Mouse (Mus musculus) cortical plate, adult 2 months (tissue): ENCODE measurements around the gene Sgms1.

Experiments used
- CTCF ChIP-seq: fragments of 200-500 bp; IDR thresholded peaks from 2 replicates; pipeline ENCODE4 v1.5.1; 2011; ENCODE audit warnings: mild to moderate bottlenecking, control low read depth, low read length; ENCODE audit not compliant: insufficient read depth; ENCODE audit errors: extremely low read depth
- POLR2A ChIP-seq: fragments of 200-500 bp; IDR thresholded peaks from 2 replicates; pipeline ENCODE4 v1.6.1; 2011; ENCODE audit warnings: mild to moderate bottlenecking, low read length, control low read depth; ENCODE audit not compliant: insufficient read depth; ENCODE audit errors: extremely low read depth

DNA sequence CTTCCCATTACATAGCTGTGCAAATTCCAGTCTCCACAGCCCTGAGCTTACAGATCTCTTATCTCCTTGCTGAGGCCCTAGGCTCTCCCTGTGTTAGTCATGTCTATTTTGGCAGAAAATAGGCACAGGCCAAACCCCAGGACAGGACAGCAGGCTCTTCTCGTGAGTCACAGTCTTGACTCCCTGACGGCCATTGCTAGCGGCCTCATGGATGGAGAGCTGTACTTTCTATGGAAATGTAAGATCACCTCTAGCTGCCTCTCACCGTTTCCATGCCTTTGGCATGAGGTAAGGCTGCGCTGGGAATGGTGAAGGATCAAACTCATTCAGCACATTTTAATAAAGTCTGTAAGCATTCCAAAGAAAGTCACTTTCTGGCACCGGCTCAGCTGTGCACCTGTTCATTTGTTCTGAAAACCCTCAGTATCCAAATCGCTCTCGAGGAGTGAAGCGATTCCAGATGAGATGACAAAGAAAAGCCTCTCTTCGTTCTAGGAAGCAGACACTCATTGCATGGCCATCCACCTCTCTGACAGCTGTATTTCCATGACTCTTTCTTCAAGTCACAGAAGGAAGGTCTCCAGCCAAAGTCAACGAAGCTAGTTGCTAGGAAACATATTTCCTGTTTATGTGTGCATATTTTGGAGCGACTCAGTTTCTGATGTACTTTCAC is 97.3 kb downstream of the Sgms1 start:
- TF ChIP-seq CTCF (no peak), POLR2A (no peak)
